Mouse (Mus musculus) liver, embryonic 14.5 days (tissue): ENCODE results near the gene Zar1.

ENCODE experiments used
- CTCF ChIP-seq: IDR thresholded peaks from 2 replicates; pipeline ENCODE4 v1.5.1; 2016; ENCODE audit warnings: antibody characterized with exemption, low read depth, control low read depth
- EP300 ChIP-seq: IDR thresholded peaks from 2 replicates; pipeline ENCODE4 v1.6.1; 2016; ENCODE audit warnings: antibody characterized with exemption, low read depth

DNA sequence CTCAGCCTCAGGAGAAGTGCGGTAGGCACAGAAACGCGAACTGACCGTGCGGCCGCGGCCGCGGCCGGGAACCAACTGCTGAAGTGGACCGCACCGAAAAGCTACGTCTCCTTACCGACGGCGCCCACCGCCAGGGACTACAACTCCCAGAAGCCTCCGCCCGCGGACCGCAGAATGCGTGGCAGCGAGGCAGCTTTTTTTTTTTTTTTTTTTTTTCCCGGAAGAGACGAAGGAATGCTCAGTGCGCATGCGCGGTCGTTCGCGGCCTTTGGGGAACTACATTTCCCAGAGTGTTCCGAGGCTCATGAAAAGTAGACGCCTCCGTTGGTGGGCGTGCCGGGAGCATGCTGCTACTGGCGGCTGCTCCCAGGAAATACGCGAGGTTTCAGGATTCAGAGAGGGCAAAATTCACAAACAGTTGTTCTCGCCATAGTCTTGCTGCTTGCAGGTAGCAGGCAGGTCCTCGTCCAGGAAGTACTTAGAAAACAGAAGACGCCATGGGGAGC lies 21.5 kb downstream of the Zar1 start, which contains the start of gene Nfxl1:
- TF ChIP-seq EP300 (peak; percentile 34; the same call in 1 of the 2 replicates), CTCF (0 out of 2 replicates have a peak, but pooled peaks have one; percentile 2)
